Mouse (Mus musculus) spleen, adult 10 weeks (tissue): ENCODE data around the gene Cd164. TPM values are rescaled to one million over a fixed set of nuclear protein-coding genes. Genes with fewer than 3 reads are reported as not detected.

Experiments used
- polyA plus RNA-seq: library from polyadenylated mRNA; stranded (reverse); fragments of 350-450 nt; fragmentation: Illumina TruSeq; extraction: RNeasy Lipid Tissue Mini Kit (QIAGEN cat#74804); gene quantifications from one replicate; pipeline ENCODE4 v1.2.3, GENCODE M21; 2015; ENCODE audit warnings: low replicate concordance; ENCODE audit not compliant: insufficient read depth

The Cd164 gene
- 283 TPM for polyA plus RNA-seq

DNA sequence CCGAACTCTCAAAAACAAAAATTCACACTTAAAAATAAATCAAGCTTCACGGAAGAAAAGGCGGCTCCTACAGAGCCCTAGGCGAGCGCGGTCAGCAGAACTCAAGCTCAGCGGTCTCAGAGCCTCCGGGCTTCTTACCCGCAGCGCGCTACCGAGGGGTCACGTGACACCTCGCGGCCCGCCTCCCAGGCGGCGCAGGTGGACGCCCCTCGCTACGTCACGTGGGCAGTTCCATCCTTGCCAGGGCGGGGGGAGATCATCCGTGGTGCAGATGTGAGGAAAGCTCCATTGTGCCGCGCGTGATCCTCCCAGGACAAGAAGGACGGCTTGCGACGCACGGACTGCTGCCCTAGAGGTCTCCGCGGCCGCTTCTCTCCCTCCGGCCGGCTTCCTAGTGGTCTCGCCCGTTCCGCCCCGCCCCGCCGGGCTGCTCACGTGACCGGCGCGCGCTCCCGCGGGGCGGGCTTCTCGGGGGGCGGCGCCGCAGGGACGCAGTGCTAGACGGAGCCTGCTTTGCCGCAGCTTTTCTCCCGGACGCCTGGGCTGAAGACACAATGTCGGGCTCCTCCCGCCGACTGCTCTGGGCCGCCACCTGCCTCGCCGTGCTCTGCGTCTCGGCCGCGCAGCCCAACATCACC is at the start of gene Cd164:
Gene Cd164, plus strand, starts transcription at position 434 of the 638 bp plus-strand sequence.

DNA sequence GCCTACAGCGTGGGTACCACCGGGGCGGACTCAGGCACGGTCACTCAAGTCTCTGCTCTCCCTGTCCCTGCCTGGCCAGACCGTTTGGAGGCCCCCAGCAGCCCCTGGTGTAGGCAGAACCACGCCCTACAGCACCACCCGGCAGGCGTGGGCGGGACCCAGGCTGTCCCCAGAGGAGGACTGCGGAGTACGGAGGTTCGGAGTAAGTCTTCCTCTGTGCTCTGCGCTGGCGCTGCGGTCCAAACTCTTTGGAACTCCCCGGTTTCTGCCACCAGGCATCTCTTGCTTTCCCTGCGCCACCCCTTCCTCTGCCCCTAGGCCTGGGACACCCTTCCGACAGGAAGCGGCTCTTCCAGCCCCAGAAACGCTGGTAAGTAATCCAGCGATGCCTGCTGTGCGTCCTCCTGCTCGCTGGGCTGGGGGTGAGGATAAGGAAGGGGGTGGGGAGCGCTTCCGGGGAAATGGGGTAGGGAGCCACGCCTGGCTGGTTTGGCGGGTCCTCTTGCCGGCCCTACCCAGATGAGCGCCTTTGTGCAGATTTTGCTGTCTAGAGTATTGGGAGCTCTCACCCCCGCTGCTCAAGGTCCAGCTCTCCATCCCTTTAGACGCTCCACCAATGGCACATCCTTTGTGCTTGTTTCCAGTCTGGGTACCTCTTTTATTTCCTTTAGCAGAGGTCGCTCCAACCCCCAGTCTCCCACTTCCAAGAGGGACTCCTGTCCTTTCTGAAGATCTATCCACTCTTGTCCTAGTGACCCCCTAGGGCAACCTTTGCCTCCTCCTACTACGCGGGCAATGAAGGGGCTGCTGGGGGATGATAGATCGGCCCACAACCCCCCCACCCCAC is 42.8 kb upstream of the Cd164 start, which contains the start of gene Mical1:
Gene Mical1, plus strand, starts transcription at position 144 of the 847 bp plus-strand sequence.

DNA sequence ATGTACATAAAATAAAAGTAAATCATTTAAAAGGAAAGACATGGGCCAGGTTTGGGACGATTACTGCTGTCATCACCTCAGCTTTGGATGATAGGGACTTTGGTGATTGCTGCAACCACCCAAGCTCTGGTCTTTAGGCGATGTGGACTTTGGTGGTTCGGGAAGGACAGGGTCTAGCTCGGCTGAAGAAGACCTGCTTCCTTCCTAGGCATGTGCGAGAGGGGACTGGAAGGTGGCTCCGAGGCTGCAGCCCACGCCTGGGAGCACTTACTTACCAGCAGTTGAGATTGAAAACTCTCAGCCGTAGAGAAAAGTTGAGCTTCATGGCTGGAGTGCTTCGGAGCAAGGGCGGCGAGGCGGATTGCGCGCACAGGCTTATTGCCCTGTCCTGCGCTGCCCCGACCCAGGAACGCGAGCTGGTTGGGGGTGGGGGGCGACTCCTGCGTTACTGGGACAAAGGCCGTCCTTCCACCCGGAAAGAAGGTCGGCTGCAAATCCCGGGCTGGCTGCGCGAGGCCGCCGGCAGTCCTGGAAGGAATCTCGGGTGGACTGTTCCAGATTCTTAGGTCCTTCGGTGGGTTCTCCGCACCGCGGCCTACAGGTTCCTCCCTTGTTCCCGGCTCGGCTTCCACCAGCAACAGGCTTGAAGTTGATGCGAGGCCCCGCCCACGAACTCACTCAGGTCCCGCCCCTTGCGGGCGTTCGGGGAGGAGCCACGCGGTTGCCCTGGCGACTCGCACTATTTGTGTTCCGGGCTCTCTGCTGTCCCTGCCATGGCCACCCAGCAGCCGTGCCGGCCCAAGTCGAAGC is 29.3 kb upstream of the Cd164 start, which contains the start of the genes Smpd2 and Ppil6:
Gene Smpd2, minus strand, starts transcription at position 662 of the 810 bp plus-strand sequence.
Gene Ppil6, plus strand, starts transcription at position 732 of the 810 bp plus-strand sequence.

Other genes with a start within 250 kb of the Cd164 start
- gene Fig4, start 216.2 kb upstream of the Cd164 start, polyA plus RNA-seq, result 25.9 TPM
- gene Ak9, start 215.4 kb upstream of the Cd164 start, polyA plus RNA-seq, result 0.06 TPM
- gene Zbtb24, start 69.0 kb upstream of the Cd164 start, polyA plus RNA-seq, result 31.3 TPM
- gene Mical1, start 43.1 kb upstream of the Cd164 start, polyA plus RNA-seq, result 81.7 TPM
- 22.0 TPM for gene Smpd2, start 29.0 kb upstream of the Cd164 start, polyA plus RNA-seq
- not detected for gene Ppil6, start 29.0 kb upstream of the Cd164 start, polyA plus RNA-seq
- 1.8 TPM for gene Ccdc162, start 197.2 kb downstream of the Cd164 start, polyA plus RNA-seq